Mouse (Mus musculus): Measurements from ENCODE around the gene Slc24a4.

The Slc24a4 gene

DNA sequence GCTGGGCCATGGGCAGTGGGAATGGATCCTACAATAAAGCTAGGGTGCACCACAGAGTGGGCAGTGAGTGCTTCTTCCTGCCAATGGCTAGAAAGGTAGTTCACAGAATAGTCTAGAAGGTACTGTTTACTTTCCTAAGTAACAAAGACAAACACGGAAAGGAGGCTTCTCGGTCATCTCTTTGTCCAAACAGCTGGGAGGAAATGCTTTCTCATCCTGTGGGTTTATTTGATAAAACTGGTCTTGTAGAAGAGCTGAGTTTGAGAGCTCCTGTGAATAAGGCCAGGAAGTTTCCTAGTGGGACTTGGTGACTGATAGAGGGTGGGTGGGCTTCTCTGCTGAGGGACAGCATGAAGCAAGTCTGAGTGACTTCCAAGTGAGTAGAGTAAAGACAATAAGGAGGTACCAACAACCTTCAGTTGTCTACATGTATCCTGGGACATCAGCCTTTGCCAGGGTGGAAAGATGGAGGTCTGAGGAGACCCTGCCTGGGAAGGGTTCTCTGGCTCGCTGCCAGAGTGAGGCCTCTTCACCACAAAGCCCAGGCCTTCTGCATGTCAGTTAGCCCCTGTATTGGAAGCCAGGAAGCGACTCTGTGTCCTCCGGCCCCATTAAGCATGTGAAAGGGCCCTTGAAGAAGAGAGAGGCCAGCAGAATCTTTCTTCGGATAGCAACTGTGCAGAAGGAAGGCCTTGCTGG lies 159.5 kb downstream of the Slc24a4 start:
- DNase-seq, result no peak

DNA sequence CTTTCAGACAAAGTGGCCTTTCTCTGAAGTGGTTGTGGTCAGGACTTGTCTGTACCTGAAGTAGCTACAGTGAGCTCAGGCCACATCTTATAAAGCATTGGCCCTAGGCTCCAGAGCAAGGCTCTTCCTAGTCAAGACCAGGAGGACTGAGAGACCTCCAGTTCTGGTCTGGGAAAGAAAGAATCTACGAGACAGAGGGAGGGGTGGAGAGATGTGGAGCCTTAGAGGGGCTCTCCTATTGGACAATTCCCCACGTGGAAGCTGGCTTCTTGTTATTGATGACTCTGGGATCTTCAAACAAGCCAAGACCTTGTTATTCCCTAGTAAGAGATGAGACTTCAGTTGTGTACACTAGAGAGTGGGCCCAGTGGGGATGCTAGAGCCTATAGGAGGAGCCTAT lies 160.3 kb downstream of the Slc24a4 start:
- DNase-seq, result no peak

DNA sequence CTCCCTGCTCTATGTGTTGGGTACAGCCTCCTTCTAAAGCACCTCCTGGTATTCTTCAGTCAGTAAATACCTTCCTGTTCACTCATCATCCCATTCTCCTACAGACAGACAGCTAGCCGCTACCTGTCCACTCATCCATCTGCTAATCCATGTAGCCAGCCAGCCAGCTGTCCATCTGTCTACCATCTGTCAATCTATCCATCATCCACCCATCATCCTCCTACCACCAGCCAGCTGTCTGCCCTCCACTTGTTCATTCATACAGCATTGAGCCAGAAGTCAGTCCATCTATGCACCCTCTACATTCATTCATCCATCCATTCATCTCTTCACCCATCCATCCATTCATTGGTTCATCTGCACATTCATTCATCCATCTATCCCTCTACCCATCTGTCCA lies 161.0 kb downstream of the Slc24a4 start:
- DNase-seq, result no peak

DNA sequence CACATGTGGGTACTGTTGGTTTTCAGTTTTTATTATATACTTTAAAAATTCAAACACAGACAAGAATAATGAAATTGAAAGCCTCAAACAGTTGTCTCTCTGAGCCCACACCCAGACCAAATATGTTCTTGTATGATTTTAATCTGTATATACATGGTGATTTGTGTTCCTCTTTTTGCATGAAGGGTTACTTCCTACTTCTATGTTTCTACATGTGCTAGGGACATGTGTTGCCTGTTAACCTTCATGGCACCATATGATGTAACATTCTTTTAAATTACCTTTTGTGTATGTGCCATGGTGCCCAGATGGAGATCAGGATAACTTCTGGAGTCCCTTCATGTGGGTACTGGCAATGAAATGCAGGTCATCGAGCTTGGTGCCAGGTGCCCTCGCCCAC lies 162.1 kb downstream of the Slc24a4 start:
- DNase-seq, result no peak

DNA sequence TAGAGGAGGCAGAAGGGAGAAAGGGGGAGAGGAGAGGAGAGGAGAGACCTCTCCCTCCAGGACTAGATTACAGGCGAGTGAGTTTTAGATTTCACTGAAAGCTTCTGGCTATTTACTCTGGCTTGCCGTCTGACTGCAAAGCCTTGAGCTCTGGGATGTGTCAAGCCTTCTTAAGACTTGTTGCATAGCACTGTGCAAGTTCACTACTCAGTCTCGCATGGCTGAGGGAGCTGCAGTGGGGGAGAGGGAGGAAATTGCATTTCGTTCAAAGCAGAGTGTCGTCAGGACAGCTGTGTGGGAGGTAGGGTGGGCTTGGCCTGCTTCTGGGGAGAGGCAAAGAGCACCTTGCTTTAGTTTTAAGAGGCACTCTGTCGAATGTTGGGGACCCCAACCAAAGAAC lies 163.2 kb downstream of the Slc24a4 start:
- DNase-seq, result no peak

DNA sequence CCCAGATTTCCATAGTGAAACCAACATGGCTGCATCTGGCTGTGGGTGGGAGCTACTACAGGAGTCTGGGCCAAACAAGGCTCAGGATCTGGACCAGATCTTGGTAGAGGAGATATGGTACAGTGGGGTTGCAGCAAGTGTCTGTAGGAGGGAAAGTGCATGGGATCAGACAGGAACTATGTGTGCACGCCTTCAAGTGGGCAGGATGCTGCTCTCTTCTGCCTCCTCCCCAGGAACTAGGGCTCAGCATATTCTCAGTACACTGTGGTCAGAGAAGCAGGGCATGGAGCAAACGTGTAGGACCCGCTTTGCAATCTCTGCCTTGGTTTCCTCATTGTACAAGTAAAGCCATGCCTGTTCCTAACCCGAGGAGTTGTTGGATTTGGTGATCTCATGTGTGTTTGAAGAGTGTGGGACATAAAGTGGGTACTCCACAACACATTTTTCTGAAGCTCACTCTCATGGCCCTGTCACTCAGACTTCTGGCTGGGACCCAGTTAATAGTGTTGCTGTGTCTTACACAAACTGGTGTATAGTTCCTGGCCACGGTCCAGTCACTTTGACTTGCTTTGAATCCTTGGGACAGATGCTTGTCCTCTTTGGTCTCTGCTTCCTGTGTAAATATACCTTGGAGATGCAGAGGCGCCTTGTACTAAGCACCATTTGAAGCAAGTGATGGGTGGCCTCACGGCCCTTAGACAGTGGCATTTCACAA lies 164.1 kb downstream of the Slc24a4 start:
- no peak for DNase-seq

DNA sequence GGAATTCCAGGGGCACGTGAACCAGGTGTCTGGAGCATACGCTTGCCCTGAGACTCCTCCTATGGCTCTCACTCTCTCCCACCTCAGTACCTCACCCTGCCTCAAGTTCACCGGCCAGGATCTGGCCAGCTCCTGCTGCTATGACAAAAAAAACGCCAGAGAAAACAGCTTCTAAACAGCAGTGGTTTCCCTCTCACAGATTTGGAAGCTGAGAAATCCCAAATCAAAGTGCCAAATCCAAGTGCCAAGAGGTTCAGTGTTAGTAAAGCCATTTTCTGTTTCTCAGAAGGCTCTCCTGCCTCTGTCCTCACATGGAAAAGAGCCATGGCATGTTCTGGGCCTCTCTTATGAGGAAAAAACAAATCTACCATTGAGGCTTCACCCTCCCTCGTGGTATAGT lies 166.1 kb downstream of the Slc24a4 start:
- DNase-seq, result no peak

DNA sequence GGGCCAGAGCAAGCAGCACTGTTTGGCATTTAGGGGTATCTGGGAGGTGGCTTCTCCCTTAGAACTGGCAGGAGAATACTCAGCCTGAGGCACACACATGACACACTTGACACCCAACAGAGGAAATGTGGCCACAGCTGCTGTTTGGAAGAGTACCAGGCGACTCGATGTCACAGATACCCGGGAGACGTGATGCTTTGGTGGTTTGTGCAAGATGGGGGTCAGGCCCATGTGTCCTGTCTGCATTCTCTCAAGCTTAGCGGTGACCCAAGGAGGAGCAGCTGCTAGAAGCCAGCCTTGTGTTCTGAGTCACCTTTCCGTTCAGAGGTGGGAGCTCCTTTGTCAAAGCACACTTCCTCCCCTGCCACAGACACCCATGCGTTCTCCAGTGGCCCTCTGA lies 166.7 kb downstream of the Slc24a4 start:
- DNase-seq, result no peak

DNA sequence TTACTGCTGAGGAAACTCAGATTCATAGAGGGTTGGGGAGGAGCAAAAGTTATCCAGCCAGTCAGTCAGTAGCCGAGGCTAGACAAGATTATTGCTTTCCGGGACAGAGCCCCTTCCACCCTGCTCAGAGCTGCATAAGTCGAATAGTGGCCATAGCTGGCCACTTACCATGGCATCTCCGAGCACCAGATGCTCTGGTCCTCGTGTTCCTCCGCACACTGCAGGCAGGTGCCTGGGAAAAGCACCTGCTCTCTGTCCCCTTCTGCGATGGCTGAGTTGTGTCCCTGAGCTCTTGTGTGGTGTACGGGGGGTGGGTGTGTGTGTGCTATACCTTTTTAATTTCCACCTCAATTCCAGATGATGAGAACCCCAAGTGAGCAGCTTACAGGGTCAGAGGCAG lies 167.1 kb downstream of the Slc24a4 start:
- no peak for DNase-seq

DNA sequence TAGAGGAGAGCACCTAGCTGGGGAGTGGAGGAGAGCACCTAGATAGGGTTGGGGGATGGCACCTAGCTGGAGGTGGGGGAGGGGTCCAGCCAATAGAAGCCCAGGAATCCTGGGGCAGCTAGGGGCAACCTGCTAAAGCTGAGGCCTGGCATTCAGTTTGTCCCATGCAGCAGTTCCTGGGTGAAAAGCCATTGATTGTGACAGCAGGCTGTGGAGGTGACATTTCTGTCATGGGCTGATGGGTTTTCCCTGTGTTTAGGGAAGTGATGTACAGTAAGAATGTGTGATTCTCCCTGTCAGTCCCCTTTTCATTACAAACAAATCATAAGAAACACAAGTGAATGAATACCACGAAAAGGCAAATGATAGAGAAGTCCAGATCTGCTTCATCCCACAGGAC lies 167.8 kb downstream of the Slc24a4 start:
- DNase-seq, result no peak

DNA sequence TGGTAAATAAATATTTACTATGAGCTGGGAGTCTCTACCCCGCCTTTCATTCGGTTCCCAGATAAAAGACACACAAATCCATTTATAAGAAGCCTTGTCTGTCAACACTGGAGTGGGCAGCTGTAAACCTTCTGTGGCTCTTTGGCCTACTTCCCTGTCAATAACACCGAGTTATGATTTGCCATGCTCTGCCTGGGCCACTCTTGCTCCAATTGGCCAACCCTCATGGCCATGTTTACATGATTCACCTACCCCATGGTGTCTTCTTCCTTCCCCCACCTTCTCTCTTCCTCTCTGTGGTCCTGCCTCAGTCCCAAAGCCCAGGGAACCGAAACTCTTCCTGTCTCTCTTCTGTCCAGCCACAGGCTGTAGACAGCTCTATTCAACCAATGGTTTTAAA lies 168.4 kb downstream of the Slc24a4 start:
- no peak for DNase-seq

DNA sequence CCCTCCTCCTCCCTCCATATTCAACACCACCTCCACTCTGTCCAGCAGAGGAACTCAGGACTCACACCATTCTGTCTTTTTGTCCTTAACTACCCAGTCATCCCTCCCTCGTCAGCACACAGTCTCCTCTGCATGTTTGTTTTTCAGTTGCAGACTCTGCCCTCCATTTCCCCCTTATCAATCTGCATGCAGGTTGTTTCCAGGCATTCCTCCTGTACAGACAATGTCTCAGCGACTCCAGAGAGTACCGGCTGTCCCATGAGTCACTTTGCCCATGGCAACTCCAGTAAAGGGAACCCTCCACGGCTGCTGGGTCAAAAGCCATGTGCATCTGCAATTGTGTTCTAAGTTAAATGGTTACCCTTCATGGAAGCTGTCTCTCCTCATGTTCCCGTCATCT lies 170.7 kb downstream of the Slc24a4 start:
- DNase-seq, result no peak

DNA sequence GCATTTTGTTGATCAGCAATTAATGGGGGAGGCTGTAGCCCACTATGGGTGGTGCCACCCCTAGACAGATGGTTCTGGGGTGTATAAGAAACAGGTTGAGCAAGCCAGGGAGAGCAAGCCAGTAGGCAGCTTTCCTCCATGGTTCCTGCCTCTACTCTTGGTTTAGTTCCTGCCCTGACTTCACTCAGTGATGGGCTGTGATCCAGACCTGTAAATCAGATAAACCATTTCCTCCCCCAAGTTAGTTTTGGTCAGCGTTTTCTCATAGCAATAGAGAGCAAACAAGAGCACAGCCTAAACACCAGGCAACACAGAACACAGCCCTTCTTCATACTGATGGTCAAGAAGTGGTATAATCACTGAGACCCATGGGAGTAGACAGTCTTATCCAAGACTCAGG lies 173.1 kb downstream of the Slc24a4 start:
- DNase-seq, result no peak

DNA sequence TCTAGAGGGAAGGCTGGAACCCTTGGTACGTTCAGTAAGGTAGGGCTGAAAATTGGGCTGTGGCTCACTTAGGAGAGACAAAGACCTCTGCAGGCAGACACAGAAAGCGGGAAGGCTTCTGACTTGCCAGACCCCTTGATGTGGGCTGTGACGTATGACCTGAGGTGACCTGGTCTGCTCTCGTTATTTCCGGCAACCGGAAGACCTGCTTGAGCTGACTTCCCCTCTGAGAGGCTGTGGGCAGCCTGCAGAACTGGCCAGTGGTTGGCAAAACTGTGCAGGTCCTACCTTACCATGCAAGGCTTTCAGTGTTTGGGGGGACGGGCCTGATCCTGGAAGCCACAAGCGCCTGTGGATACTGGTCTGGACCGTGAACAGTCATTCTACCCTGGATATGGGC lies 173.8 kb downstream of the Slc24a4 start:
- no peak for DNase-seq

DNA sequence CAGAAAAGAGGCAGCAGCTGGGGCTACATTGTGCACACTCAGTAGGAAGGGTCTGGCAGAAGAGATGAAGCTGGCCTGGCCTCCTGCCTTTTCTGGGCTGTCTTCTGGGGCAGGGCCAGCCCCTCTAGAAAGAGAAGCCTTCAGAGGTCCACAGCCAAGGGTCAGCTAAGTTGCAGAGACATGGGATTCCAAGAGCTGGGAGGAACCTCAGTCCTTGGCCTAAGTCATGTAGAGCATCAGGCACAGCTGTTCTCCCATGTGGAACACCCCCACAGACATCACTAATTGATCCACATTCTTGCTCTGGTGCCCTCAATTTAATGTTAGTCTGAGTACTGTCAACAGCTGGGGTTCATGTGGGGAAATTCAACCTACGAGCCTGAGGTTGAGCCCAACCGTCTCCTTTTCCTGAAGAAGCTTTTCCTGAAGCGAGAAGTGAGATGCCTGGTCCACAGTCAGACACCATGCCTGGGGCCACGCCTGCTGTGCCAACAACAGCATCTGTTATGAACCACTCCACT lies 174.4 kb downstream of the Slc24a4 start:
- peak; percentile 52 to 62 for DNase-seq

DNA sequence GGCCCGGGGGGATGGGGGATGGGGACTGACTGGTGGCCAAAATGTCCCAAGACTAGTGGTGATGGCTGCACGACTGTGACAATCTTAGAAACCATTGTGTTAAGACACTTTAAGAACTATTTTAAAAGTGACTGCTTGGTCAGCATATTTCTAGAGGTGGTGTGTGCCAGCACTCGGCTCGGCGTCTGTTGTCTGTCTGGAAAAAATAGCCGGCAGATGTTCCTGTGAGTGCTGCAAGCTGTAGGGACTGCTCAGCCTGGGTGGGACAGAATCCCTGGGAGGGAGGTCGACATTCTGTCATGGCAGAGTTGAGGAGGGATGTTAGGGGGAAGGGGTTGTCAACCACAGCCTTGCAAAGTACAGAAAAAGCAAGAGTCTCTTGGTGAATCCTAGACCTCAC lies 175.3 kb downstream of the Slc24a4 start:
- DNase-seq, result no peak

DNA sequence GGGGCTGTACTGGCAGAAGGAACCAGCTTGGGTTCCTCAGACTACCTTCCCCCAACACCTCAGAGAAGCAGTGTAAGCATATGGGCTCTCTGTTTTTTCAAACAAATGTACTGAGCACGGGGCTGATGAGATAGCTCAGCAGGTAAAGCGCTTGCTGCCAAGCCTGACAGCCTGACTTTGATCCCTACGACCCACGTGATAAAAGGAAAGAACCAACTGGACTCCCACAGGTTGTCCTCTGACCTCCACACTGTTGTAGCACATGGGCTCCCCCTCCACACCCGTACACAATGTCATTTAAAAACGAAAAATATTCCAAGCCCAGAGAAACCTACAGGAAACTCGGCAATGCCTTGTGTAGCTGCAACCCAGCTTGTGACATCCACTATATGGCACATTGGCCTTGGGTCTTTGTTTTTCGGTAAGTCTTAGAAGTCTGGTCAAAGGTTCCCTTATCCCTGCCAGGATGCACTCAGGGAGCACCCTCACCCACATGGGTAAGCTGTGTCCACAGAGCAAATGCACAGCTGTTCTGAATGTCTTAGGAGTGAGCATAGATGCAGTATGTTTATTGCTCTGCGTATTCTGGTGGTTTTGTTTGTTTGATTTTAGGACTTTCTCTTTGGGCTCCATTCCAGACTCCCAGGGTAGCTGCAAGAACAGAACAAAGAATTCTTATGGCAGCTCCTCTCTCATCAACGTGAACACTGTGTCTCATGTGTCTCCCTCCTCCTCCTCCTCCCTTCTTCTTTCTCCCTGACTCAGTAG lies 176.7 kb downstream of the Slc24a4 start:
- peak; percentile 71 to 81 for DNase-seq

DNA sequence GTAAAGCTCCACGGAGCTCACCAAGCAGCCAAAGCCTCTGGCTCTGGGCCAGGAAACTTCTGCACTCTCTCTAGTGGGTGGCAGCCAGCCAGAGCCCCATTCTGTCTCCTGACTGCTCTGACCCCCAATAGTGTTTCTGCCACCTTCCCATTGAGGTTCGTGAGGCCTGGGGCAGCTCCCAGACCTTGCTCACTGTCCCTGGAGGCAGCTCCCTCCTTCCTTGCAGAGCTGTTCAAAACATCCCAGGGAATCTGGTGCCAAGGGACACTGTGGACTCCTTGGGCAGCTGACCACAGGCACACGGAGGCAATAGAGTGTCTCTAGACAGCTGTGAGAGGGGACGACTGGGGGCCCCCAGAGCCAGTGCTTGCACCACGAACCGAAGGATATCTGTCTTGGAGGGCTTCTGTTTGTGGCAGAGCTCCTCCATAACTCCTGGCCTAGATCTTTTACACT lies 179.5 kb downstream of the Slc24a4 start:
- peak; percentile 36 to 60 for DNase-seq

DNA sequence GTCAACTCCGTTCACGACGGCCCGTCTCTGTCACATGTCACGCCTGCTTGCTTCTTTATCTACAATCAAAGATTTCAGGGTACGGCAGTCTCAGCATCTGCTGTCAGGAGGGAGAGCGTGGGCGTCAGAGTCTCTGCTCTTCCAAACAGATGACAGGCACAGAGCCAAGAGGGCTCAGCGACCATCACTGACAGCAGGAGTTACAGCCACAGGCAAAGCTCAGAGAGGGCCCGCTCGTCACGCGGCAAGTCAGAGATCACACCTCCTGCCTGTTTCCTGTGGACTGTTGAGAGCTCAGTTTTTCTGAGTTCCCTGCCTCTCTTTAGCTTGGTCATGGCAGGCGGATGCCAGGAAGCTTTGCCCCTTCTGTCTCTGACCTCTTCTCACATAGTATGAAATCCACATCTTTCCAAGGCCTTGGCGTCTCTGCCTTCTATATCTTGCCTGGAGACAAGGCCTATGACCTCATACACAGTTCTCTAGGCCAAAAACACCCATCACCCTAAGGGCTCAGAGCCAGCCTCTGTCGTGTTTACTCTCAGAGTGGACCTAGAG lies 180.0 kb downstream of the Slc24a4 start:
- DNase-seq, result peak; percentile 64 to 76

DNA sequence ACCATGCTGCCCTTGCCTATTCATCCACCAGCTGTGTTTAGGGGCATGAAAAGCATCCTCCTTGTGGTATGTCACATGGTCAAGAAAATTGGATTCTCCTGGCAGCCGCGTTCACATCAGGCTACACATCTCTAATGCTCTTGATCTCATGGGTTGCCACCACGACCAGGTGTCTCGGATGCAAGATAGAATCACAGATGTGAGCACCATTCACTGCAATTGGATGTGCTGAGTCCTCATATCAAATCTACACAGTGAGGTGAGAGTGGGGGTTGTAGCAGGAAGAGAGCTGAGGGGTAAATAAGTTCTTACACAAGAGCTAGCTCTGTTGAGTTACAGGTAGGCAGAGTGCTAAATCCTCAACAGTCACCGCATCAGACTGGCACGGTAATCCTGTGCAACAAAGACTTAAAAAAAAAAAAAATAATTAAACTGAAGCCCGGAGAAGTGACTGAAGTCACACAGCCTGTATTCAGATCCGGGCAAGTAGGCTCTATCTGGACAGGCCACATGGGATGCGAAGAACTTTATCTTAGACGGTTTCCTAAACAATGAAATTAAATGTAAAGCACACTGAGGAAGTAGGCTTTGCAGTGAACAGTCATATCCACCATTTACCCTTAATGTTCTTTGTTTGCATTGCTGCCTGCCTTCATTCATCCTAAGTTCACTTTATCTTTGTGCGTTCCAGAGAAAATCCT lies 180.7 kb downstream of the Slc24a4 start:
- no peak for DNase-seq

DNA sequence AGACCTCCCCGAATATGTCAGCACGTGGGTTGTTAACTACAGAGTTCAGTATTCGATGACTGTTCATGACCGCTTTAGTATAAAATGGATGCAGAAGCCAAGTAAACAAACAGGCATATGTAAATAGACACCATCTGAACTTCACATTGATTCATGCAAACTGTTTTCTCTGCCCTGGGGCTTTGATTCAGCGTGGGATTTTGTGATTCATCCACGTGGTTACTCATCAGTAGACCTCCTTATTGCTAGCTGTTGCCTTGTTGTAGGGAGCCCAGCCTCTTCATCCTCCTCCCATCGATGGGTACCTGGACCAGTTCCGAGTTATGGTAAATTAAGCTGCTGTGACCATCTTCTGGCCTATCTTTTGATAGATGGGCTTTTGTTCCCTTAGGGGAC lies 181.3 kb downstream of the Slc24a4 start:
- no peak for DNase-seq

DNA sequence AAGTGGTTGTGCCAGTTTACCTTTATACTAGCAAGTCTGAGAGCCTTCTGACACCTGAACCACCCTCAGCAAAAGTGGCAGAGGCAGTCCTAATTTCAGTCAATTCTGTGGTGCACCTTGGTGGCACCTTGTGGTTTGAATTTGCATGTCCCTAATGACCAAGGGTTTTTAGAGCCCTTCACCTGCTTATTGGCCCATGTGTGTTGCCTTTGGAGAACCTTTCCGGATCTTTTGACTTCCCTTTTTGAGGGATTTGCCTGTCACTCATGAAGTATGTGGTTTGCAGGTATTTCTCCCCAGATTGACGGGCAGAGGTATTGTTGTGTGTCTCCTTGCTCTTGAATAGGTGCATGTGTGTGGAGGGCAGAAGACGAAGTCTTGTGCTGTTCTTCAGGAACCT lies 181.7 kb downstream of the Slc24a4 start:
- no peak for DNase-seq

DNA sequence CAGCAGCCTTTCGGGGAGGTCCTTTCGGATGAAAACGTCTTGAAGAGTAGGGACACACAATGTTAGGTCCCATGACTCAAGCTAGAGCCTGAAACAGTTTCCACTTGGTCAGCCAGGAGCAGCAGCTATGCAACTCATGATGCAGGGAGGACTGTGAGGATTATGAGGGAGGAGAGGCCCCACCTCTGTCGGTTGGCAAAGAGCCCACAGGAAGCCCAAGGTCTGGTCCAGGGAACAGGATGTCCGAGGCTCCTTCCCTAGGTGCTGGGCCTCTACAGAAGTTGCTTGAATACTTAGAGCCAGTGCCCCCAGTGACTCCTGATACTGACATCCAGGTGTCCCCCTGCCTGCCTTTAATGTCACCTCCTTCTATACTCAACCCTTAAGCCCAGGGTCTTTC lies 182.9 kb downstream of the Slc24a4 start:
- no peak for DNase-seq

All from cerebellum, postnatal 14 days (tissue).